Mouse (Mus musculus) heart, embryonic 12.5 days (tissue): ENCODE results near the gene Cit. TPM values are rescaled to one million over a fixed set of nuclear protein-coding genes. Genes with fewer than 3 reads are reported as not detected.

ENCODE experiments used
- ATAC-seq: fragments of 200-750 bp; cut with Nextera tagmentation; 2 replicates; pipeline ENCODE4 v1.8.0; 2017; ENCODE audit warnings: moderate TSS enrichment, moderate library complexity; ENCODE audit not compliant: insufficient number of reproducible peaks, low FRiP score
- H3K27ac ChIP-seq: fragments of 300-500 bp; sonication (generic); 2 replicates; pipeline ENCODE4 v1.5.1; 2016; ENCODE audit warnings: mild to moderate bottlenecking, moderate library complexity; ENCODE audit not compliant: poor library complexity, severe bottlenecking
- H3K27me3 ChIP-seq: fragments of 300-500 bp; sonication (generic); replicated peaks from 2 replicates; pipeline ENCODE4 v1.6.1; 2016; ENCODE audit warnings: mild to moderate bottlenecking, moderate library complexity
- H3K36me3 ChIP-seq: fragments of 300-500 bp; sonication (generic); 2 replicates; pipeline ENCODE4 v1.6.1; 2016; ENCODE audit warnings: mild to moderate bottlenecking, moderate library complexity
- H3K4me1 ChIP-seq: fragments of 300-500 bp; sonication (generic); replicated peaks from 2 replicates; pipeline ENCODE4 v1.6.1; 2016; ENCODE audit warnings: mild to moderate bottlenecking
- H3K4me2 ChIP-seq: fragments of 300-500 bp; sonication (generic); 2 replicates; pipeline ENCODE4 v1.6.1; 2016; ENCODE audit warnings: mild to moderate bottlenecking, moderate library complexity
- H3K4me3 ChIP-seq: fragments of 300-500 bp; sonication (generic); 2 replicates; pipeline ENCODE4 v1.5.1; 2016; ENCODE audit warnings: mild to moderate bottlenecking
- H3K9ac ChIP-seq: fragments of 300-500 bp; sonication (generic); 2 replicates; pipeline ENCODE4 v1.6.1; 2016; ENCODE audit warnings: mild to moderate bottlenecking, moderate library complexity
- H3K9me3 ChIP-seq: fragments of 300-500 bp; sonication (generic); replicated peaks from 2 replicates; pipeline ENCODE4 v1.6.1; 2016; ENCODE audit warnings: mild to moderate bottlenecking, moderate library complexity
- WGBS: fragments of 180-500 bp; shearing (Covaris S2); methylation state at CpG from one replicate; pipeline ENCODE4 v1.1.7; 2016; 5-methylcytosine and 5-hydroxymethylcytosine counted together
- polyA plus RNA-seq: library from polyadenylated mRNA; unstranded; fragments of >200 nt; fragmentation: Nextera tagmentation; extraction: Ambion mirVana; gene quantifications from 2 replicates; pipeline ENCODE4 v1.2.1, GENCODE M21; 2016

The Cit gene
- polyA plus RNA-seq, 1 experiment from 2014 or later, result 28.5 TPM

- H3K4me3 ChIP-seq, result no peak overlapping the region
- H3K36me3 ChIP-seq, result peaks cover 33% of the 10 kb centered on the region
- no peaks in the 10 kb centered on the region for H3K9me3 ChIP-seq
- ATAC-seq, result no peak
- H3K4me1 ChIP-seq, result no peaks in the 10 kb centered on the region
- WGBS, result 85% methylated on average over 4 of the region's 4 CpGs
- no peak overlapping the region for H3K9ac ChIP-seq
- no peak overlapping the region for H3K27ac ChIP-seq
- no peaks in the 10 kb centered on the region for H3K27me3 ChIP-seq
- H3K4me2 ChIP-seq, result no peak overlapping the region
Measured at GRCm38 (mm10) chr5:115872956-115873355, 27.9 kb downstream of the Cit start.

- Histone ChIP-seq H3K4me3 (no peak overlapping the region), H3K9ac (no peak overlapping the region), H3K4me1 (no peaks in the 10 kb centered on the region), H3K4me2 (no peak overlapping the region), H3K27me3 (no peaks in the 10 kb centered on the region), H3K9me3 (no peaks in the 10 kb centered on the region), H3K27ac (no peak overlapping the region), H3K36me3 (peaks cover 37% of the 10 kb centered on the region)
- no peak for ATAC-seq
- WGBS, result 93% methylated on average over 6 of the region's 6 CpGs
Measured at GRCm38 (mm10) chr5:115877425-115877824, 32.3 kb downstream of the Cit start.

- H3K36me3 ChIP-seq, result peaks cover 39% of the 10 kb centered on the region
- 69% methylated on average over 9 of the region's 9 CpGs for WGBS
- H3K9me3 ChIP-seq, result no peaks in the 10 kb centered on the region
- no peak overlapping the region for H3K9ac ChIP-seq
- ATAC-seq, result no peak
- no peak overlapping the region for H3K4me2 ChIP-seq
- no peak overlapping the region for H3K4me3 ChIP-seq
- H3K27ac ChIP-seq, result no peak overlapping the region
- H3K4me1 ChIP-seq, result no peaks in the 10 kb centered on the region
- no peaks in the 10 kb centered on the region for H3K27me3 ChIP-seq
Measured at GRCm38 (mm10) chr5:115882165-115882564, 37.1 kb downstream of the Cit start.

- no peaks in the 10 kb centered on the region for H3K9me3 ChIP-seq
- H3K9ac ChIP-seq, result no peak overlapping the region
- no peak overlapping the region for H3K4me2 ChIP-seq
- 75% methylated on average over 9 of the region's 9 CpGs for WGBS
- H3K27me3 ChIP-seq, result no peaks in the 10 kb centered on the region
- no peak for ATAC-seq
- H3K4me1 ChIP-seq, result no peaks in the 10 kb centered on the region
- H3K4me3 ChIP-seq, result no peak overlapping the region
- H3K36me3 ChIP-seq, result peaks cover 46% of the 10 kb centered on the region
- no peak overlapping the region for H3K27ac ChIP-seq
Measured at GRCm38 (mm10) chr5:115884429-115884828, 39.4 kb downstream of the Cit start.

- Histone ChIP-seq H3K27me3 (no peaks in the 10 kb centered on the region), H3K4me2 (no peak overlapping the region), H3K9ac (no peak overlapping the region), H3K36me3 (peaks cover 35% of the 10 kb centered on the region), H3K27ac (no peak overlapping the region), H3K4me3 (no peak overlapping the region), H3K9me3 (no peaks in the 10 kb centered on the region), H3K4me1 (no peaks in the 10 kb centered on the region)
- 82% methylated on average over 5 of the region's 5 CpGs for WGBS
- no peak for ATAC-seq
Measured at GRCm38 (mm10) chr5:115893772-115894171, 48.7 kb downstream of the Cit start.

- ATAC-seq, result no peak
- H3K4me2 ChIP-seq, result no peak overlapping the region
- no peaks in the 10 kb centered on the region for H3K4me1 ChIP-seq
- no peak overlapping the region for H3K9ac ChIP-seq
- H3K4me3 ChIP-seq, result no peak overlapping the region
- peaks cover 13% of the 10 kb centered on the region for H3K36me3 ChIP-seq
- WGBS, result 65% methylated on average over 9 of the region's 9 CpGs
- H3K27me3 ChIP-seq, result no peaks in the 10 kb centered on the region
- H3K27ac ChIP-seq, result no peak overlapping the region
- H3K9me3 ChIP-seq, result no peaks in the 10 kb centered on the region
Measured at GRCm38 (mm10) chr5:115897036-115897435, 52.0 kb downstream of the Cit start.

GRCm38 (mm10) chr5:115907037-115908009 is 62.2 kb downstream of the Cit start:
- ATAC-seq, result 0 out of 2 replicates have a peak, but pooled peaks have one; percentile 46
- Histone ChIP-seq H3K9ac (peak overlapping the region; percentile 55), H3K4me2 (peak overlapping the region; percentile 92), H3K4me3 (peak overlapping the region; percentile 50), H3K9me3 (no peaks in the 10 kb centered on the region), H3K27me3 (no peaks in the 10 kb centered on the region), H3K4me1 (peaks cover 48% of the 10 kb centered on the region), H3K27ac (no peak overlapping the region), H3K36me3 (no peaks in the 10 kb centered on the region)
- WGBS, result 4% methylated on average over 38 of the region's 38 CpGs

- H3K9ac ChIP-seq, result no peak overlapping the region
- no peak overlapping the region for H3K27ac ChIP-seq
- H3K4me3 ChIP-seq, result 0 out of 2 replicates have a peak overlapping the region, but pooled peaks have one; percentile 4
- no peaks in the 10 kb centered on the region for H3K27me3 ChIP-seq
- H3K4me1 ChIP-seq, result peaks cover 48% of the 10 kb centered on the region
- H3K36me3 ChIP-seq, result no peaks in the 10 kb centered on the region
- no peak for ATAC-seq
- H3K4me2 ChIP-seq, result peak overlapping the region; percentile 92
- WGBS, result 19% methylated on average over 10 of the region's 10 CpGs
- H3K9me3 ChIP-seq, result no peaks in the 10 kb centered on the region
Measured at GRCm38 (mm10) chr5:115908251-115908650, 63.2 kb downstream of the Cit start.

- H3K27me3 ChIP-seq, result no peaks in the 10 kb centered on the region
- H3K4me2 ChIP-seq, result peak overlapping the region; percentile 92
- ATAC-seq, result no peak
- H3K36me3 ChIP-seq, result no peaks in the 10 kb centered on the region
- peaks cover 45% of the 10 kb centered on the region for H3K4me1 ChIP-seq
- H3K4me3 ChIP-seq, result no peak overlapping the region
- no peaks in the 10 kb centered on the region for H3K9me3 ChIP-seq
- H3K9ac ChIP-seq, result no peak overlapping the region
- WGBS, result 54% methylated on average over 12 of the region's 12 CpGs
- no peak overlapping the region for H3K27ac ChIP-seq
Measured at GRCm38 (mm10) chr5:115908699-115909098, 63.6 kb downstream of the Cit start.

- Histone ChIP-seq H3K27me3 (no peaks in the 10 kb centered on the region), H3K36me3 (no peaks in the 10 kb centered on the region), H3K4me1 (peaks cover 43% of the 10 kb centered on the region), H3K9me3 (no peaks in the 10 kb centered on the region), H3K4me3 (no peak overlapping the region), H3K27ac (no peak overlapping the region), H3K9ac (no peak overlapping the region), H3K4me2 (peak overlapping the region; percentile 92)
- 49% methylated on average over 11 of the region's 11 CpGs for WGBS
- no peak for ATAC-seq
Measured at GRCm38 (mm10) chr5:115909106-115909505, 64.0 kb downstream of the Cit start.

GRCm38 (mm10) chr5:115910491-115910890 is 65.4 kb downstream of the Cit start:
- H3K36me3 ChIP-seq, result no peaks in the 10 kb centered on the region
- ATAC-seq, result no peak
- peaks cover 43% of the 10 kb centered on the region for H3K4me1 ChIP-seq
- H3K4me2 ChIP-seq, result no peak overlapping the region
- WGBS, result 46% methylated on average over 11 of the region's 11 CpGs
- no peaks in the 10 kb centered on the region for H3K27me3 ChIP-seq
- H3K9ac ChIP-seq, result no peak overlapping the region
- no peak overlapping the region for H3K4me3 ChIP-seq
- H3K9me3 ChIP-seq, result no peaks in the 10 kb centered on the region
- H3K27ac ChIP-seq, result no peak overlapping the region
